Mouse (Mus musculus) liver, adult 2 months (tissue): Measurements from ENCODE around the gene Mcat.

Experiments
- CTCF ChIP-seq: fragments of 200-500 bp; IDR thresholded peaks from 2 replicates; pipeline ENCODE4 v1.5.1; 2011; ENCODE audit warnings: low read depth, low read length, control low read depth
- POLR2A ChIP-seq: fragments of 200-500 bp; IDR thresholded peaks from 2 replicates; pipeline ENCODE4 v1.6.1; 2011; ENCODE audit warnings: low read length, control low read depth; ENCODE audit not compliant: insufficient read depth; ENCODE audit errors: extremely low read depth

DNA sequence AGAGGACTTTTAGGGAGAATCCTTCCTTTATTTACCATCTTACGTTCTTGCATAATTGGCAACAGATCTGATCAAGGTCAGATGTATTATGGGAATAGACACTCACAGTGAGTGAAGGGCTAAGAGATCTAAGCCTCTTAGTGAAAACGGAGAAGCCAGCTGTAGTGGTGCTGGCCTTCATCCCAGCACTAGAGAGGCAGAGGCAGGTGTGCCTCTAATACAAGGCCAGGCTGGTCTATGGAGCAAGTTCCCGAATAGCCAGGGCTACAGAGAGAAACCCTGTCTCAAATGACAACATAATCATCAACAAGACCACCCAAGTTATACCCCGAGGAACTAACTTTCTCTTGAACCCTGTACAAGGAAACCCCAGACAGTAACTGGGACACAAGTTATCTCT, 19.3 kb upstream of the Mcat start:
- no peak for TF ChIP-seq CTCF
- TF ChIP-seq POLR2A = no peak
